Mouse (Mus musculus) c-Kit-positive CD71-negative TER-119-negative erythroid progenitor cells, embryonic 14.5 days (primary cell): ENCODE data around the gene Wnt1.

Source experiments
- DNase-seq: peaks from one replicate; pipeline ENCODE4 v3.0.0-alpha.2; 2013; ENCODE audit warnings: low read depth

Gene Wnt1

DNA sequence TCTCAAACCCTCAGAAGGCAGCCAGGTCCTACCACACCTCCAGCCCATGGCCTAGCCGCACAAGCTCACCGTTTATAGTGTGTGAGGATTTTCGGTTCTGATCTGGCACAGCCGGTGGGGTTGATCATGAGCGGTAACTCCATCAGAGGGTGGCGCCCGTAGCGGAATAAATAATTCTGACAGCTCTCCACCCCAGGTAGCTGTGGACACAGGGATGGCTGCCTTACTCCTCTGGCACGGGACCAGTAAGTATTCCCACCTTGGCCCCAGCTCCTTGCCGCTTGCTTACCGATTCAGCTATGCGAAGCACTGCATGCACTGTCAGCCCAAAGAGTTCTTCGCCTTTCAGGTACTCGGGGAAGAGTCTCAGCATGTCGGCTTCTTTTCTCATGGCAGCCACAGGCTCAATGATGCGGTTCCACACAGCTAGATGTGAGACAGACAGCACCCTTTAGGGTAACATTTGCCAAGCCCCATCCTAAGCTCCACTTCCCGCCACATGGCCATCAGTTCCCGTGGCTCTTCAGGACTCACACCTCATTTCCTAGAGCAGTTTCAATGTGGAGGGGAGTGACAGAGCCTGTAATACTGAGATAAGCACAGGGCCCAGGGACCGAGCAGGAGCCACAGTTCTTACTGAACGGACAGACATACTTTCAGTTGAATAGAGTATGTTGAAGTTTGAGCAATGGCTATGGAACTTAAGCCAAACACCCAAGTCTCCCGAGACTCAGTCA lies 47.5 kb downstream of the Wnt1 start:
- no peak for DNase-seq

GRCm38 (mm10) chr15:98837743-98838103 lies 48.1 kb downstream of the Wnt1 start:
- DNase-seq: no peak

GRCm38 (mm10) chr15:98839161-98839560 lies 49.5 kb downstream of the Wnt1 start:
- DNase-seq: no peak

- DNase-seq: no peak
Observed at GRCm38 (mm10) chr15:98839671-98840585, 50.3 kb downstream of the Wnt1 start.
